Comparison of ENCODE assay signal across 9 mouse cellular contexts in genomic region chr1:191911067-191911668, GRCm38 (mm10). TPM values are rescaled to one million over a fixed set of nuclear protein-coding genes. Genes with fewer than 3 reads are reported as not detected.
DNase-seq lines count a peak whose midpoint lies in the region; ATAC-seq and TF ChIP-seq lines count a peak whose summit lies in the region.
"Had no signal": no experiment of that assay in that cellular context is flagged by ENCODE, and none has a peak within 500 bp of the region (broad histone marks: within the 10 kb centered on the region; RNA-seq: fewer than 3 reads in every experiment).

No protein-coding gene starts in this region.

- no peak overlapping the region for H3K27ac ChIP-seq in hindbrain, embryonic 14.5 days
- H3K27ac ChIP-seq in hindbrain, embryonic 10.5 days = no peak overlapping the region
- H3K27ac ChIP-seq in testis, adult 2 months (ENCODE audit: control insufficient read depth, insufficient read depth, low read depth, low read length) = no peak overlapping the region
- H3K27ac ChIP-seq in liver, embryonic 14.5 days = no peak overlapping the region

- no peak overlapping the region for H3K9ac ChIP-seq in hindbrain, embryonic 14.5 days
- H3K9ac ChIP-seq in liver, embryonic 14.5 days (replicated peaks) = no peak overlapping the region

- peak; percentile 68 for TF ChIP-seq EP300 in liver, embryonic 14.5 days (IDR thresholded peaks at IDR 0.05; ENCODE audit: low read depth)

- 86% methylated on average over 3 of the region's 3 CpGs for WGBS in hindbrain, embryonic 14.5 days
- 86% methylated on average over 3 of the region's 3 CpGs for WGBS in hindbrain, embryonic 10.5 days
- WGBS in liver, embryonic 14.5 days (ENCODE audit: insufficient replicate concordance) = 49% methylated on average over 3 of the region's 3 CpGs

- no peaks in the 10 kb centered on the region for H3K9me3 ChIP-seq in hindbrain, embryonic 14.5 days (ENCODE audit: control insufficient read depth, low read length)
- H3K9me3 ChIP-seq in hindbrain, embryonic 10.5 days = no peaks in the 10 kb centered on the region
- no peaks in the 10 kb centered on the region for H3K9me3 ChIP-seq in liver, embryonic 14.5 days (ENCODE audit: control insufficient read depth, low read length)

- no peak for DNase-seq in hindbrain, embryonic 14.5 days (ENCODE audit: low spot score)
- DNase-seq in hindbrain, embryonic 10.5 days (ENCODE audit: low spot score) = no peak
- DNase-seq in testis, postnatal 14 days (ENCODE audit: low spot score) = no peak
- DNase-seq in liver, embryonic 14.5 days (ENCODE audit: low read depth in 3 of 3, low spot score in 3 of 3) = peak; percentile 31 to 47 (median 35)
- no peak for DNase-seq in embryo, embryonic 11 days
- DNase-seq in thymus, postnatal 25 days = no peak
- DNase-seq in gastrocnemius, postnatal 36 days = no peak

- intact Hi-C loops in gastrocnemius, postnatal 36 days (cut with DNase I) = no loop called here

- no peak for TF ChIP-seq POLR2A in testis, adult 2 months (IDR thresholded peaks at IDR 0.05; ENCODE audit: control insufficient read depth, low read depth, low read length)

- H3K4me1 ChIP-seq in hindbrain, embryonic 14.5 days (replicated peaks; ENCODE audit: control insufficient read depth, insufficient read depth, low read length) = peaks cover 52% of the 10 kb centered on the region
- H3K4me1 ChIP-seq in hindbrain, embryonic 10.5 days (replicated peaks) = peaks cover 38% of the 10 kb centered on the region
- peaks cover 4% of the 10 kb centered on the region for H3K4me1 ChIP-seq in testis, adult 2 months (ENCODE audit: control insufficient read depth, insufficient read depth, low read length)
- H3K4me1 ChIP-seq in liver, embryonic 14.5 days (replicated peaks; ENCODE audit: control insufficient read depth in 2 of 2, insufficient read depth in 2 of 2, low read length in 1 of 2) = peaks cover 23 to 26% of the 10 kb centered on the region in 2 experiments

- peak overlapping the region; percentile 71 for H3K4me2 ChIP-seq in hindbrain, embryonic 14.5 days (replicated peaks)
- peak overlapping the region; percentile 94 for H3K4me2 ChIP-seq in liver, embryonic 14.5 days (ENCODE audit: low read depth)

- ATAC-seq in hindbrain, embryonic 14.5 days (ENCODE audit: low FRiP score) = no peak
- ATAC-seq in liver, embryonic 14.5 days (ENCODE audit: insufficient read depth) = no peak
- ATAC-seq: Patski had no signal

- TF ChIP-seq CTCF in testis, adult 2 months (IDR thresholded peaks at IDR 0.05; ENCODE audit: control insufficient read depth, insufficient read depth, insufficient replicate concordance, low read depth, low read length) = no peak
- no peak for TF ChIP-seq CTCF in liver, embryonic 14.5 days (IDR thresholded peaks at IDR 0.05; ENCODE audit: low read depth)

- no peak overlapping the region for H3K4me3 ChIP-seq in hindbrain, embryonic 14.5 days (replicated peaks; ENCODE audit: low read length)
- H3K4me3 ChIP-seq in hindbrain, embryonic 10.5 days = no peak overlapping the region
- H3K4me3 ChIP-seq in testis, adult 2 months (ENCODE audit: control insufficient read depth, low read depth, low read length) = peak overlapping the region; percentile 31; the same call in 1 of the 2 replicates
- H3K4me3 ChIP-seq in liver, embryonic 14.5 days (ENCODE audit: insufficient read depth in 1 of 2, low read depth in 2 of 2, low read length in 2 of 2) = peak overlapping the region in 1 of 2 experiments; percentile 39; a peak in 3 of 4 replicates

- peaks cover 13% of the 10 kb centered on the region for H3K36me3 ChIP-seq in hindbrain, embryonic 14.5 days (replicated peaks; ENCODE audit: control insufficient read depth, insufficient read depth)
- peaks cover 25% of the 10 kb centered on the region for H3K36me3 ChIP-seq in hindbrain, embryonic 10.5 days
- H3K36me3 ChIP-seq in testis, adult 2 months (ENCODE audit: control insufficient read depth, insufficient read depth, low read length) = peaks cover 7% of the 10 kb centered on the region
- peaks cover 34% of the 10 kb centered on the region for H3K36me3 ChIP-seq in liver, embryonic 14.5 days (replicated peaks; ENCODE audit: control insufficient read depth, insufficient read depth, low read depth)

- H3K27me3 ChIP-seq in hindbrain, embryonic 14.5 days (ENCODE audit: control insufficient read depth, insufficient read depth, low read length) = no peaks in the 10 kb centered on the region
- no peaks in the 10 kb centered on the region for H3K27me3 ChIP-seq in hindbrain, embryonic 10.5 days (ENCODE audit: insufficient read depth, poor library complexity, severe bottlenecking)
- H3K27me3 ChIP-seq in testis, adult 2 months (ENCODE audit: control insufficient read depth, insufficient read depth, low read length) = no peaks in the 10 kb centered on the region
- no peaks in the 10 kb centered on the region for H3K27me3 ChIP-seq in liver, embryonic 14.5 days (ENCODE audit: control insufficient read depth, insufficient read depth, low read length)
- H3K27me3 ChIP-seq: Patski had no signal

RNA-seq across cellular contexts. Expression of gene Slc30a1, which starts 4.6 kb away (rescaled TPM):
- 3.5 and 3.7 TPM in 2 replicates for polyA plus RNA-seq in hindbrain, embryonic 14.5 days (2014; fragmentation: Nextera tagmentation; extraction: Ambion mirVana)
- 1.3 and 1.6 TPM in 2 replicates for polyA plus RNA-seq in hindbrain, embryonic 10.5 days (2016; fragmentation: Nextera tagmentation; extraction: Ambion mirVana)
- 16.6 and 17.8 TPM in 2 replicates for polyA plus RNA-seq in testis, adult 2 months (2012; rRNA removed)
- 3.8 and 5.9 TPM in 2 replicates for polyA plus RNA-seq in liver, embryonic 14.5 days (2012; rRNA removed)
- polyA plus RNA-seq in liver, embryonic 14.5 days (2014; fragmentation: Nextera tagmentation; extraction: Ambion mirVana) = 2.1 and 3.2 TPM in 2 replicates
- 1 to 10 TPM; 5.6 to 7.7 TPM for total RNA-seq in gastrocnemius, postnatal 36 days (2021)

Comparison
In these comparisons a context has a peak if more than half of its experiments do, and no peak if none do; other contexts are left out.
1. DNase-seq: peak in liver, embryonic 14.5 days (3 of 3); none in hindbrain, embryonic 14.5 days (single experiment), hindbrain, embryonic 10.5 days (single experiment), testis, postnatal 14 days (single experiment), embryo, embryonic 11 days (single experiment), thymus, postnatal 25 days (single experiment) and gastrocnemius, postnatal 36 days (0 of 2).